Mouse (Mus musculus) kidney, adult 2 months (tissue): ENCODE measurements around the gene Slc1a3. TPM values are rescaled to one million over a fixed set of nuclear protein-coding genes. Genes with fewer than 3 reads are reported as not detected.
A peak's percentile ranks its signal among the peaks of the same experiment; 100 is the strongest.

ENCODE experiments used
- DNase-seq: peaks from one replicate; pipeline ENCODE4 v3.0.0; 2021
- H3K27ac ChIP-seq: fragments of 200-500 bp; 2 replicates; pipeline ENCODE4 v1.5.1; 2012; ENCODE audit warnings: low read depth, low read length, control low read depth, inconsistent platforms; ENCODE audit not compliant: insufficient read depth
- H3K27me3 ChIP-seq: fragments of 200-500 bp; replicated peaks from 2 replicates; pipeline ENCODE4 v1.6.1; 2012; ENCODE audit warnings: mild to moderate bottlenecking, moderate library complexity, low read length, inconsistent platforms; ENCODE audit not compliant: control insufficient read depth, insufficient read depth
- H3K36me3 ChIP-seq: fragments of 200-500 bp; 2 replicates; pipeline ENCODE4 v1.6.1; 2012; ENCODE audit warnings: mild to moderate bottlenecking, moderate library complexity, low read length, inconsistent platforms; ENCODE audit not compliant: control insufficient read depth, insufficient read depth
- H3K4me1 ChIP-seq: fragments of 200-500 bp; 2 replicates; pipeline ENCODE4 v1.6.1; 2011; ENCODE audit warnings: low read length; ENCODE audit not compliant: control insufficient read depth, insufficient read depth
- H3K4me3 ChIP-seq: fragments of 200-500 bp; 2 replicates; pipeline ENCODE4 v1.5.1; 2011; ENCODE audit warnings: mild to moderate bottlenecking, low read depth, low read length, control low read depth; ENCODE audit not compliant: insufficient read depth
- CTCF ChIP-seq: fragments of 200-500 bp; conservative IDR thresholded peaks from 2 replicates; pipeline ENCODE4 v1.5.1; 2011; ENCODE audit warnings: low read depth, mild to moderate bottlenecking, control low read depth, low read length, moderate library complexity, mixed read lengths; ENCODE audit not compliant: insufficient read depth, insufficient read length
- POLR2A ChIP-seq: fragments of 200-500 bp; IDR thresholded peaks from one replicate; pipeline ENCODE4 v1.6.1; 2011; ENCODE audit warnings: low read depth, low read length, control low read depth
- WGBS: fragments of 180-500 bp; shearing (Covaris S2); methylation state at CpG from one replicate; pipeline ENCODE4 v1.1.7; 2018; 5-methylcytosine and 5-hydroxymethylcytosine counted together
- polyA plus RNA-seq: library from polyadenylated mRNA; depleted of rRNA; stranded (reverse); fragments of >200 nt; gene quantifications from 2 replicates; pipeline ENCODE4 v1.2.3, GENCODE M21; 2012

Slc1a3 gene
- polyA plus RNA-seq, 1 experiment = 4.2 TPM

DNA sequence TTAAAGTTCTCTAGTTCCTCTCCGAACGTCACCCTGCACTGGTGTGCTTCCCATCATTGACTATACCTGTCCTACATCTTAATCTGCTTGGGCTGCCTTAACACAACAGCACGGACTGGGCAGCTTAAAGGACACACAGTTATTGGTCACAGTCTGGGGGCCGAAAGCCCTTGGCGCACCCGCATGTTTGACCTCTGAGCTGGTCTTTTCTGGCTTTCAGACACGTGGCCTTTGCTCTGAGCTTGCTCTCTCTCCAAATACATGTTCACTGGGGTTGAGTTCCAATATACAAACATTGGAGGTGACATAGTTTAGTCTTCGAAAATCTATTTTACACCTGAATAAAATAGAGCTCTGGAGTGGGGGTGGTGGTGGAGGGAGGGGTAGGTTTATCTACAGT lies 82.4 kb downstream of the Slc1a3 start:
- no peaks in the 10 kb centered on the region for H3K36me3 ChIP-seq
- WGBS = 67% methylated on average over 8 of the region's 8 CpGs
- no peaks in the 10 kb centered on the region for H3K27me3 ChIP-seq
- TF ChIP-seq CTCF = no peak
- no peak for TF ChIP-seq POLR2A
- DNase-seq = peak; percentile 18
- H3K4me1 ChIP-seq = no peaks in the 10 kb centered on the region
- H3K4me3 ChIP-seq = no peak overlapping the region
- no peak overlapping the region for H3K27ac ChIP-seq

DNA sequence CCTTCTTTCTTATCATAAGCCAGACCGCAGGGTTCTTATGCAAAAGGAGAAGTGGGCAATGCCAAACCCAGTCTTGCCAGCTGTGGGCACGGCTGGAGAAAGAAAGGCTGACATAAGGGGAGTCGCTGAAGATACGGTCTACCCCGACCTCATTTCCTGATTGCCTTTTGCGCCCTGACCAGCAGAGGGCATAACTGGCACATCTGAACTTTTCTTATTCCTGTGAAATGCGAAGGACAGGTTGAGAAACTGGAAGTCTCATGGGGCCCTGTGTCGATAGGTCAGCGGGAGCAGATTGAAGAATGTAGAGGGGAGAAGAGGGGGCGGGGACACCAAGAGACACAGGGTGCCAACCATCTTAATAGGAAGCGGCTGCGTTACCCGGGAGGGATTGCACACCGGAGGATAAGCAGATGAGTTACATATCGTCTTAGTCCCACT lies 83.4 kb downstream of the Slc1a3 start:
- 5% methylated on average over 15 of the region's 15 CpGs for WGBS
- Histone ChIP-seq H3K27ac (no peak overlapping the region), H3K27me3 (no peaks in the 10 kb centered on the region), H3K4me3 (peak overlapping the region; percentile 50), H3K4me1 (no peaks in the 10 kb centered on the region), H3K36me3 (no peaks in the 10 kb centered on the region)
- TF ChIP-seq CTCF = peak; percentile 84
- no peak for TF ChIP-seq POLR2A
- DNase-seq = peak; percentile 70

DNA sequence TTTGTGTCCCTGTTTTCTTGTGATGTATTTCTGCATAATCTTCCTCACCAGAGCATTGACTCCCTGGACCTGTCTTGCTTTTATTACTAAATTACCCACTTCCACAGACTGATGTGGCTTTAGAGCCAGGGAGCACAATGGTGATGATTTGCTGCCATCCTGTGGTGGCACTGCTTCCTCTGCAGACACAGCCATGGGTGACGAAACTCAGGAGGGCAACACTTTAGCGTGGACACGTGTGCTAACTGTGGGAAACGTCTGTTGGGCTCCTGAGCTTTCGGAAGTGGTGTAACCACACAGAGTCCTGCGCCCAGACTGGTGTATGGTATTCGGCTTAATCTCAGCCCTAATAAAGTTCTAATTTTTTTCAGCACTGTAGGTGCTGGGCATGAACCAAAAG lies 85.2 kb downstream of the Slc1a3 start:
- Histone ChIP-seq H3K36me3 (no peaks in the 10 kb centered on the region), H3K4me1 (no peaks in the 10 kb centered on the region), H3K4me3 (no peak overlapping the region), H3K27ac (no peak overlapping the region), H3K27me3 (no peaks in the 10 kb centered on the region; the same call in 1 of the 2 replicates)
- DNase-seq = peak; percentile 20
- TF ChIP-seq CTCF (peak; percentile 78), POLR2A (no peak)
- 33% methylated on average over 7 of the region's 7 CpGs for WGBS

DNA sequence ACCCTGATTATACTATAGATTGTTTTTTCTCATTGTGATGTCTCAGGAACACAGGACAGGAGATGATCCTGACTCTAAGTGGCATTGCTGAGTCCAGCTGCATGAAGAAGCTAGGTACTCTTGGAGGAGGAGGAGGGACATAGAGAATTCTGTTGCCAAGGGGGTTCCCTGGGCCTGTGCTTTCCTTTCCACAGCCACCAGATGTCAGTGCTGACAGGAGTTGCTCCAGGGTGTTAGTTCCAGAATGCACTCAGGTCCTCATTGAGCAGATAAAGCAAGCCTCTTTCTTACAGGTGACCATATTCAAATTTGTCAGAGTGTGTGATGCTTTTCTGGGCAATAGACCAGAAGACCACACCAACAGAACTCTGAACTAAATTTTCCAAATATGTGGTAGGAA lies 86.7 kb downstream of the Slc1a3 start:
- H3K36me3 ChIP-seq = no peaks in the 10 kb centered on the region
- no peak for DNase-seq
- no peak overlapping the region for H3K4me3 ChIP-seq
- H3K27ac ChIP-seq = no peak overlapping the region
- no peaks in the 10 kb centered on the region; the same call in 1 of the 2 replicates for H3K27me3 ChIP-seq
- TF ChIP-seq POLR2A (no peak), CTCF (no peak; the same call in 1 of the 2 replicates)
- H3K4me1 ChIP-seq = no peaks in the 10 kb centered on the region

DNA sequence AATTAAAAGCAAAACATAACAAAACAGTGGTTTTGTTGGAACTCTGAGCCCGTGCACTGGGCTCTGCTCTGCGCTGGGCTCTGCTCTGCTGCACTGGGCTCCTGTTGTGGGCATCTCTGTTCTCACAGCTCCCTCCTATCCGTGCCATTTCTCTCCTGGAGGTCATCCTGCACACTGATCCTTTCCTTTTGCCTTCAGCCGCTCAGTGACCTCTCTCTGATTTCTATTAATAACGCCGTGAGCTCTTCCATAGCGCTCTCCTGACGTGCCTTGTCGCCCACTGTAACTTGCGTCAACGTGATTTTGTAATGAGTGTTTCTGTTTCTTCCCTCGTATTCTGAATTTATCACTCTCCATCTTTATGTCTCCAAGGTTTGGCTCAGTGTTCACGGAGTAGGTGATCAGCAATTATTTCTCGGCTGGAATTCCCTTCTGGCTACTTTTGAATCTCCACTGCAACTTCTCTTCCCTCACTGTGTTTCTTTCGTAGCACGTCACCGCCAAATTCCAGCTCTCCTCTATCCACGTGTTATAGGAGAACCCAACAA lies 91.0 kb downstream of the Slc1a3 start:
- no peak for DNase-seq
- TF ChIP-seq CTCF = no peak
- no peak for TF ChIP-seq POLR2A
- Histone ChIP-seq H3K4me1 (no peaks in the 10 kb centered on the region), H3K36me3 (no peaks in the 10 kb centered on the region), H3K27me3 (no peaks in the 10 kb centered on the region; the same call in 1 of the 2 replicates), H3K27ac (no peak overlapping the region), H3K4me3 (no peak overlapping the region)
- WGBS = 57% methylated on average over 18 of the region's 18 CpGs

DNA sequence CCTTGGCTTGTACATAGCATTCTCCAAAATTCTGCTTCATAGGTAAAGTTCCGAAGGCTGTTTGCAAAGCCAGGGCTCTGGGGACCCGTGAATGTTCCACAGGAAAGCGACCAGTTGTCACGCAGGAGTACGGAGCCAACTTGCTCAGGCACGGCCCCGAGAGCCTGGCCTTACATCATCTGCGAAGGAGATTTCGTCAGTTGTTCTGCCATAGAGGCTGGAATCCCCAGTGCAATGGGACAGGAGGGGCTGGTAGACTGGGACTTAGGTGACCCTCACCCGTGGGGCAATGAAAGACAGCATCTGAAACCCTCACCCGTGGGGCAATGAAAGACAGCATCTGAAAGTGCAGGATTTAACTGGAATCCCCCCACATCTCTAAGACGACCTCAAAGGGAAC lies 94.3 kb downstream of the Slc1a3 start:
- no peak for TF ChIP-seq CTCF
- TF ChIP-seq POLR2A = no peak
- Histone ChIP-seq H3K27me3 (no peaks in the 10 kb centered on the region; the same call in 1 of the 2 replicates), H3K4me1 (no peaks in the 10 kb centered on the region), H3K36me3 (no peaks in the 10 kb centered on the region), H3K27ac (no peak overlapping the region), H3K4me3 (no peak overlapping the region)
- WGBS = 73% methylated on average over 12 of the region's 12 CpGs
- no peak for DNase-seq

DNA sequence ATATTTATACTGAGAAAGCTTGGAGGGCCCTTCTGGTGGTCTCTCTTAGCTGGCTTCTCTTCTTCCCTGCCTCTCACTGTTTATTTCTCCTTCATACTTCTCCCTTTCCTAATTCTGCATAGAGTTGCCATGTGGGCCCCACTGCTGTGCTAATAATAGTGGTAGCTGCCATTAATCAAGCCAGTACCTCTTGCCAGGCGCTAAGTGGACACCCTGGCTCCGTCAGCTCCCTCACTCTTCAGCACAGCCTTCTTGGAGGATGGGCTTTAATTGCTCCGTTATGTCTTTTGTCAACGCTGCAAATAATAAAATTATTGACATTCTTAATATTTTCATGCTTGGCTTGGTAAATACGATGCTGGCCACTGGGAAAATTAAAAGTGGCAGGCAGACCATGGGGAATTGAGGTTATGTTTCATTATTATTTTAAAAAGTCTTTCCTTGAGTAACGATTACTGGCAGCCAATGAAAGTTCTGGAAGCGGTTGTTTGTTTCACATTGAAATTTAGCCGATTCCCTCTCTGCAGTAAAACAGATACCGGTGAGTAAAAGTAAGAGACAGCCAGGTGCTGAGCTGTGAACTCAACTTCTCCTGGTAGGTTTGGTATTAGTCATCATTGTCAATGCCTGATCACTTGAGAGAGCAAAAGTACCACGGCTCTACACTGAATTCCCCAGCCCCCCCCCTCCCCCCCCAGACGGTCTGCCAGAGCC lies 94.9 kb downstream of the Slc1a3 start:
- 64% methylated on average over 11 of the region's 11 CpGs for whole genome bisulfite sequencing
- no peaks in the 10 kb centered on the region; the same call in 1 of the 2 replicates for H3K27me3 ChIP-seq
- H3K4me3 ChIP-seq = no peak overlapping the region
- no peaks in the 10 kb centered on the region for H3K4me1 ChIP-seq
- TF ChIP-seq CTCF (no peak), POLR2A (no peak)
- no peak for DNase-seq
- no peak overlapping the region for H3K27ac ChIP-seq
- no peaks in the 10 kb centered on the region for H3K36me3 ChIP-seq
